Mouse (Mus musculus) thymus, postnatal 14 days (tissue): Measurements from ENCODE around the gene Naa15.

ENCODE experiments used
- DNase-seq: peaks from one replicate; pipeline ENCODE4 v3.0.0; 2021

Gene Naa15

DNA sequence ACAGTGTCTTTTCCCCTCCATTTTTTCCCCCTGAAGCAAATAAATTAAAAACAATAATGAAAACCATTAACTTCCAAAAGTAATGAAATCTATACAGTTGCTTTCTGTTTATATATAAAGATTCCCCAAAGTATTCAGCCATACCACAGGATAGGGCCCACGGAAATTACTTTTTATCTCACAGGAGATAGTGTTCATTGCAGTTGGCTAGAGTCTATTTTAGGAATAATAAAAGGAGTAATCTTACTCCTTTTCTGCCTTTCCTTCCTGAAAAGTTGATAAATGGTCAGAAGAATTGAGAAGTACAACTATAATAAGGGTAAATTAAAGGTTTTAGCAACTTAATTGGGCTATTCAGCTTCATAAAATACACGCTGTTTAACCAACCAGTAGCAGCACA, 53.6 kb downstream of the Naa15 start:
- no peak for DNase-seq

DNA sequence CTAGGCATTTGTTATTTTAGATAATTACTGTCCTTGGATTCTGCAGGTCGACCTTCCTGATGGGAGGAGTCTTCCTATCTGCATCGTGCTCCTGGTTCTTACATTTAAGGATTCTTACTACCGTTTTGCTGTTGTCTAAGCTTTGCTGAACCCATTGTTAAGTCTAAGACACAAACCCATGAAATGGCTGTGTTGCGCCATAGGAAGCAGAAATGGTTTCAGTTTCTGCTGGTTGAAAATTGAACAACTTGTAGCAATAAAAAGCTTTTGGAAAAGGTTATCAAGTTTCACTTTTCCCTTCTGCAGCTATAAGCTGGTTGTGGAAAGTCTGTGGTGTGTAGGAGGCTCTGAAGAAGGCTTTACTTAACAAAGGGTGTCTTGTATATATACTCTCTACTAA, 60.8 kb downstream of the Naa15 start:
- DNase-seq: no peak

GRCm38 (mm10) chr3:51479893-51480292, 64.9 kb downstream of the Naa15 start:
- no peak for DNase-seq

GRCm38 (mm10) chr3:51481059-51481458, 66.1 kb downstream of the Naa15 start:
- DNase-seq: peak; percentile 61

DNA sequence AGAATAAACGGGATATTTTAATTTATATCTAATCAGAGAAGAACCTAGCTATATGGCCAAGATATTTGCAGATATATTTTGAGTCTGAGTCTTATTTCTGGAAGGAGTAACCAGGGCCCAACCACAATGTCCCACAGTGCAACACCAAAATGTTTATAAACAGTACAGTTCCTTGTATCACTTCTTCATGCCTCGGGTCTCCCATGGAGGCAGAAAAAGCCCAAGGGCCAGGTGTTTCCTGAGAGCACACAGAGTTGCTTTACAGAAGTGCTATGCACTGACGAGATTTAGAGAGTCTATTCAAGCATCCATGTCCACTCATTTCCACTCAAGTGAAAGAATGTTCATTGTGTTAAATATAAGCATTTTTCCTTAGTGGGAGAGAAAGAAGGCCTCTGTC, 66.9 kb downstream of the Naa15 start:
- no peak for DNase-seq

GRCm38 (mm10) chr3:51482781-51483180, 67.8 kb downstream of the Naa15 start:
- no peak for DNase-seq

GRCm38 (mm10) chr3:51483741-51484359, 68.9 kb downstream of the Naa15 start, which contains the start of gene Rab33b:
TSS of gene Rab33b (plus strand) at chr3:51483920.
- peak; percentile 98 for DNase-seq

GRCm38 (mm10) chr3:51484370-51484769, 69.4 kb downstream of the Naa15 start:
- DNase-seq: no peak

DNA sequence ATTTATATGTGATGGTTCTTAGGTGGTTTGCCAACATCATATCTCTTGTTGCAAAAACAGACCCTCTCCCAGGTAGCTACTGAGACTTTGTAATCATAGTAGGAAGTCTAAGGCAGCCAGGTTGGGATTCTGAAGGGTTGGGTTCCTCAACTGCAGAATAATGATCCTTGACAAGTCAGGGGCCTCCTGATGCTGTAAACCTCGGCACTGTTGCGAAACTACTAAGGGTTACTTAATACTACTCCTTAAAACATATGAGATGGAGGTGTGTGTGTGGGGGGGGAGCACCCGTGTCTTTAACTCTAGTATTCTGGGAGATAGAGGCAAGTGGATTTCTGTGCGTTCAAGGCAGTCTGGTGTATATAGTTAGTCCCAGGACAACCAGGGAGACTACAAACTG, 70.4 kb downstream of the Naa15 start:
- DNase-seq: no peak

GRCm38 (mm10) chr3:51486491-51487195, 71.7 kb downstream of the Naa15 start:
- no peak for DNase-seq

DNA sequence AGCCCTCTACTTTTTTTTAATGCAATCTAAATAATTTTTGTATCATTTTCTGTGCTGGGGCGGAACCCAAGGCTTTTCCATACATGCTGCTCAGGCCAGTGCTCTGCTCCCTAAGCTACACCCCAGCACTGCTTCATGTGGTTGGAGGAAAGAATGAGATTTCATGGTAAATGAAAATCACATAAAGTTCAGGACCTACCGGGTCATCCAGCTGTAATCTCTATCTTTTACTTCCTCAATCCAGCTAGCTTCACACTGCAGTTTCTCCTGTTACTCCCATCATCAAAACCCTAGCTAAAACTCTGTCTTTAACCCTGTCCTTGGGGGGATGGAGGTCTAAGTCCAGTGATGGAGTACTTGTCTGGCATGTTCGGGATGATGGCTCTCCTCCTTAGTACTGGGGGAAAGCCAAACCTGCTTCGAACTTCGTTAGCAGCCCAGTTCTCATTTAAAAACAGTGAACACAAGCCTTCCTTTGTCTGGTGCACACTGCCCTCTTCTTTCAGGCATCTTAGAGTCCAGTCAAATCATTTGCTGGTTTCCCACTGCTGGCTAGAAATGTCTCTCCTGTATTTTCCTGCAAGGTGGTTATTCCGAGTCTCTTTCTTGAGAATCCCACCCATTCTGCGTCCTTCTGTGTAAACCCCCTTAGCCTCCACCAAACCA, 75.3 kb downstream of the Naa15 start:
- DNase-seq: no peak

DNA sequence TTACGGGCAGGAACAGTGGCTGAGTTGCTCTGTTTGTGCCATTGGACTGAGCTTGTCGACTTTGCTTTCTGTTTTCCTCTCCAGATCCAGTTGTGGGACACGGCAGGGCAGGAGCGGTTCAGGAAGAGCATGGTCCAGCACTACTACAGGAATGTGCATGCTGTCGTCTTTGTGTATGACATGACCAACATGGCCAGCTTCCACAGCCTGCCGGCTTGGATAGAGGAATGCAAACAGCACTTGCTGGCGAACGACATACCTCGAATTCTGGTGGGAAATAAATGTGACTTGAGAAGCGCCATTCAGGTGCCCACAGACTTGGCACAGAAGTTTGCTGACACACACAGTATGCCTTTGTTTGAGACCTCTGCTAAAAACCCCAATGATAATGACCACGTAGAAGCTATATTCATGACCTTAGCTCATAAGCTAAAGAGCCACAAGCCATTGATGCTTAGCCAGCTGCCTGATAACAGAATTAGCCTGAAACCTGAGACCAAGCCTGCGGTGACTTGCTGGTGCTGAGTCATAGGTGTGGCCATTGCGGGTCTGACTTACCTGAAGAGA, 78.4 kb downstream of the Naa15 start:
- DNase-seq: no peak

DNA sequence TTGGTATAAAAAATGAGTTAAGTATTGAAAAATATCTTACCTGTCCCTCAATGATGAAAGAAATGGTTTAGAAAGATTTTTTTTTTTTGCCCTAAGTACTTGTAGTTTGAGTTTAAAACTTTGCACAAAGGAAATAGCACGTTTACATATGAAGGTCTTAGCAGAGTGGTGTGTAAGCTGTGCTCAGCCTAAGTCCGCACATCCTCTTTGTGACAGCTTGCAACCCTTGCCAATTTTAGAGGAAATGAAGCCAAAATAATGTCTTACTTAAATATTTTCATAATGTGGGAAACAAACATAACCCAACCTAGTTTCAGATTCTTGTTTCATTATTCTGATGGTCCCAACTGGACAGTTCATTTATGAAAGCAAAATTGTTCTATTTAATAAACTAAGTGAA, 79.5 kb downstream of the Naa15 start:
- DNase-seq: no peak

- DNase-seq: peak; percentile 54
Measured at GRCm38 (mm10) chr3:51495646-51496045, 80.7 kb downstream of the Naa15 start.

GRCm38 (mm10) chr3:51497978-51498377, 83.0 kb downstream of the Naa15 start:
- no peak for DNase-seq

GRCm38 (mm10) chr3:51498659-51499058, 83.7 kb downstream of the Naa15 start:
- no peak for DNase-seq

DNA sequence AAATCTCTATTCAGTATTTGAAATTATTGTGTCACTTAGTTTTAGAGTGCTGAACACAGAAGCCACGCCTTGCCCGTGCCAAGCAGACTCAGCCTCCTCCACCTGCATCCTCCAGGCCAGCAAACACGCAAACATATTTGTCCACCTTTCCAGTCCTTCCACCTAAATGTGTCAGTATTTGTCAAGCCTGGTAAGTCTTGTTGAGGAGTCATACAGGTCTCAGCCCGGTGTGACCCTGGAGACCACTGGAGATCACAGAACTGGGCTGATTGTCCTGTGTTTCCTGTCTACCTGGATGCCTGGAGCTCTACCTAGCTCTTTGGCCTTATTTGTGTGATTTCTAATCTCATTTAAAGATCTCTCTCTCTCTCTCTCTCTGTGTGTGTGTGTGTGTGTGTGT, 84.9 kb downstream of the Naa15 start:
- DNase-seq: no peak

- DNase-seq: no peak
Measured at GRCm38 (mm10) chr3:51504385-51504952, 89.5 kb downstream of the Naa15 start.

DNA sequence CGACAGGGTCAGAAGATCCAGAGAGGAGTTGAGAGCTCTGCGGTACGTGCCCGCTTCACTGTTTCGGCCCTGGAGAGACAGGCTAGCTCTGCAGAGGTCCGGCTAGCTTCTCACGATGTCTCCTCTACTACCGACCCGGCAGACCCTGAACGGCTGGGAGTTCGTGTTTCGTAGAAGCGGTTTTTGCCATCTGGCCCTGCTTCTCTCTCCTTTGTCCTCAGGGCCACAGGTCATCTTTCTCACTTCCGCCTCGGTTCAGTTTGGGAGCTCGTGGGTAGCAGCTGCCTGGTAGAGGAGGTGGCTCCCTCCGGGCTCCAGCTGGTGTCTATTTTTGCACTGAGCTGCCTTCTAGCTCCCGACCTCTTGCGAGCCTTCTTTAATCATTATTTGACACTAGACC, 90.5 kb downstream of the Naa15 start:
- DNase-seq: no peak

- DNase-seq: peak; percentile 84
Measured at GRCm38 (mm10) chr3:51510903-51511302, 96.0 kb downstream of the Naa15 start.

GRCm38 (mm10) chr3:51511983-51512382, 97.0 kb downstream of the Naa15 start:
- no peak for DNase-seq

GRCm38 (mm10) chr3:51517467-51517866, 102.5 kb downstream of the Naa15 start:
- DNase-seq: no peak
